Mouse (Mus musculus) small intestine, adult 10 weeks (tissue): ENCODE data around the gene Erh. TPM values are rescaled to one million over a fixed set of nuclear protein-coding genes. Genes with fewer than 3 reads are reported as not detected.

Experiments
- polyA plus RNA-seq: library from polyadenylated mRNA; stranded (reverse); fragments of 350-450 nt; fragmentation: Illumina TruSeq; extraction: RNeasy Lipid Tissue Mini Kit (QIAGEN cat#74804); gene quantifications from one replicate; pipeline ENCODE4 v1.2.3, GENCODE M21; 2014; ENCODE audit warnings: low replicate concordance

The Erh gene
- 33.8 TPM for polyA plus RNA-seq

GRCm38 (mm10) chr12:80643693-80644505, at the start of gene Erh, which contains the start of gene Slc39a9:
Erh (minus strand) TSS chr12:80644341.
Slc39a9 (plus strand) TSS chr12:80643883.

GRCm38 (mm10) chr12:80692269-80692972, 48.3 kb upstream of the Erh start, which contains the start of gene Plekhd1:
Plekhd1 (plus strand) TSS chr12:80692591.

Other genes with a start within 250 kb of the Erh start
- 14.4 TPM for gene Dcaf5, start 207.7 kb downstream of the Erh start, polyA plus RNA-seq
- 15.9 TPM for gene Exd2, start 181.2 kb downstream of the Erh start, polyA plus RNA-seq
- gene Galnt16, start 126.1 kb downstream of the Erh start, polyA plus RNA-seq = 0.11 TPM
- gene Slc39a9, start 458 bp downstream of the Erh start, polyA plus RNA-seq = 111 TPM
- gene Plekhd1, start 48.2 kb upstream of the Erh start, polyA plus RNA-seq = not detected
- gene Ccdc177, start 116.3 kb upstream of the Erh start, polyA plus RNA-seq = 0.11 TPM
- 49.9 TPM for gene Susd6, start 146.2 kb upstream of the Erh start, polyA plus RNA-seq